Mouse (Mus musculus): ENCODE data around the gene Plk5.
A peak's percentile ranks its signal among the peaks of the same experiment; 100 is the strongest.

Plk5 gene

GRCm38 (mm10) chr10:80388731-80389130, 32.5 kb downstream of the Plk5 start:
- DNase-seq (ENCODE audit: low spot score): no peak

GRCm38 (mm10) chr10:80389185-80389708, 33.0 kb downstream of the Plk5 start:
- DNase-seq (ENCODE audit: low spot score): no peak

DNA sequence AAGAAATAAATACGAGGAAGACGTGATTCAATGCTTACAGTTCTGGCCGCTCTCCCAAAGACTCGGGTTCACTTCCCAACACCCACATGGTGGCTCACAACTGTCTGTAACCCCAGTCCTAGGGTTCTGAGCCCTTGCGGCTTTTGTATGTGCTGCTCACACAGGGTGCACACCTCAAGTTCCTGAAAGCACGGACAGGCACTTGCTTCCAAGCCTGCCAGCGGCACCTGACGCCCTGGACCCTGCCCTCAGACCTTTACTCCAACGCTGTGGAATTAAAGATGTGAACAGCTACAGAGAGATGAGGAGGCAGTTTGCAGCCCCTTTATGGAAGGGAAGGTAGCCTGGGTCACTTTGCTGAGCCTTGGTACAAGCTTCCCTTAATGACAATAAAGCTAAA, 34.4 kb downstream of the Plk5 start:
- DNase-seq (ENCODE audit: low spot score): no peak

DNA sequence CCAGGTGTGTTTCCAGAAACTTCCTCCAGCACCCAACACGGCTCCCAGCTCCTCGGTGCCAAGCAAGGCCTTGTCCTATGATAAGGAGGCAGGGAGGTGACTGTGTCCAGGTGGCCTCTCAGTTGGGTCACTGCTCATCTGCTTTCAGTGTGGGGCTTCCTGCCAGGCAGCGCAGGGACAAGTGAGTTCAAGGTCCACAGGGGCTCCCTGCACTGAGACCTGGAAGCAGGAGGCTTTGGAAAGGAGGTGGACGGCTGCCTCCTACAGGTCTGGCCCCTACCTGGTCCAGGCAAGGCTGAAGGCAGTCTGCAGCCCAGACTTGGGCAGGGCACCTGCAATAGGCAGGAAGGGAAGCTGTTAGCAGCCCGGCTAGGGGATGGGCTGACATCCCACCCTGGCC, 36.4 kb downstream of the Plk5 start:
- no peak for DNase-seq (ENCODE audit: low spot score)

GRCm38 (mm10) chr10:80395025-80395627, 38.9 kb downstream of the Plk5 start:
- no peak for DNase-seq (ENCODE audit: low spot score)

- no peak for DNase-seq (ENCODE audit: low spot score)
These were observed 40.7 kb downstream of the Plk5 start for GRCm38 (mm10) chr10:80396822-80397523.

GRCm38 (mm10) chr10:80397524-80398173, 41.4 kb downstream of the Plk5 start:
- DNase-seq (ENCODE audit: low spot score): no peak

DNA sequence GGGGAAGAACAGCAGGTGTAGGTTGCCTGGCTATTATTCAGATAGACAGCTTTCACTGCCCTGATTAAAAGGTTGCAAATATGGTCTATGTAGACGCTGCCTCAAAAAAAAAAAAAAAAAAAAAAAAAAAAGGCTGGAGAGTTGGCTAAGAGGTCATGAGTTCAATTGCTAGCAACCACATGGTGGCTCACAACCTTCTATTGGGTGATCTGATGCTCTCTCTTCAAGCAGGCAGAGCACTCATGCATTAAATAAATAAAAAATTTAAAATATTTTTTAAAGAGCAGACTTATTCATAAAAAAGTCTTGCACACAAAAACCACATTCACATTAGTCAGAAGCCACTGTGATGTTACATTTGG, 41.9 kb downstream of the Plk5 start:
- DNase-seq (ENCODE audit: low spot score): no peak

- DNase-seq (ENCODE audit: low spot score): peak; percentile 98
These were observed 42.5 kb downstream of the Plk5 start for GRCm38 (mm10) chr10:80398719-80399190.

GRCm38 (mm10) chr10:80399191-80399972, 43.1 kb downstream of the Plk5 start, which contains the start of gene Mbd3:
TSS of gene Mbd3 (minus strand) at chr10:80399550.
- peak; percentile 100 for DNase-seq (ENCODE audit: low spot score)

- DNase-seq (ENCODE audit: low spot score): no peak
These were observed 43.9 kb downstream of the Plk5 start for GRCm38 (mm10) chr10:80399973-80400703.

DNA sequence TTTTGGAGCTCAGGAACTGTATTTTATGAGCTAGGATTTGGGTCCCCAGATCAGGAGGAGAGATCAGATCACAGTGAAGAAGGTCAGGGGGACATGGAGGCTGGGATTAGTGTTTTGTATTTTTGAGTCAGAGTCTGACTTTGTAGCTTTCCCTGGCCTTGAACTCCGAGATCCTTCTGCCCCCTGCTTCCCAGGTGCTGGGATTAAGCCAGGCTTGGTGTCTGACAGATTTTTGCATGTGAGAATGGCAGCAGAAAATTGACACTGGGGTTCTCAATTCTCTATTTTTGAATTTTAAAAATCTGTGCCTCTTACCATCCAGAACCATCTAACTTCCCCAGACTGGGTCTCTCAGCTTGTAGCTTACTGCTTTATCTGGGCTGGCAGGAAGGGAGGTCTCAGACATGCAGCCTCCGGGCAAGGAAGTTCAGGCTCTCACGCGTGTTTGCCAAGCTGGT, 44.5 kb downstream of the Plk5 start:
- DNase-seq (ENCODE audit: low spot score): no peak

- peak; percentile 54 for DNase-seq (ENCODE audit: low spot score)
These were observed 46.9 kb downstream of the Plk5 start for GRCm38 (mm10) chr10:80403044-80403692.

DNA sequence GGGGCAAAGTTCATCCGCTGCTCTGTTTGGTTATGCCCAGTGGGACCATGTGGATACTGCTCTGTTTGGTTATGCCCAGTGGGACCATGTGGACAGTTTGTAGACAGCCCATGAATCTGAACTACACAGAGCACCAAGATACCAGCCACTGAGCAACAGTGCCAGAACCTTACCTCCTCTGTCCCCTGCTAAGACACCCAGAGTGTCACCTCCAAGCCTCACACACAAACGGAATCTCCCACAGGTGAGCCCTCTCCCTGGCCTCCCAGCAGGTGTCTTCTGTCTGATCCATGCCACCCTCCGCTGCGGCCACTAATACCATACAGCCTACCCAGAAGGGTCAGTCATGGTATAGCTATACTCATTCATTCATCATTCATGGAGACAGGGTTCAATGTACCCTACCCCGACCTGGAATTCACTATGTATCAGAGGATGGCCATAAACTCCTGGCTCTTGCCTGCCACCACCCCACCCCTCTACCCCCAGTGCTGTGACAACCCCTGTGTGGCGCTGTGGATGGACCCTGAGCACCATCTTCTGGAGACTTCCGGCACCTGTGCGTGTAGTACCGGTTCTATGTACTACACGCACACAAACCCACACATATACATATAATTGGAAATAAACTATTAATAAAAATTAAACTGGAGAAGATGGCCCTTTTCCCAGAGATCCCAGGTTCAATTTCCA, 49.4 kb downstream of the Plk5 start:
- DNase-seq (ENCODE audit: low spot score): no peak

DNA sequence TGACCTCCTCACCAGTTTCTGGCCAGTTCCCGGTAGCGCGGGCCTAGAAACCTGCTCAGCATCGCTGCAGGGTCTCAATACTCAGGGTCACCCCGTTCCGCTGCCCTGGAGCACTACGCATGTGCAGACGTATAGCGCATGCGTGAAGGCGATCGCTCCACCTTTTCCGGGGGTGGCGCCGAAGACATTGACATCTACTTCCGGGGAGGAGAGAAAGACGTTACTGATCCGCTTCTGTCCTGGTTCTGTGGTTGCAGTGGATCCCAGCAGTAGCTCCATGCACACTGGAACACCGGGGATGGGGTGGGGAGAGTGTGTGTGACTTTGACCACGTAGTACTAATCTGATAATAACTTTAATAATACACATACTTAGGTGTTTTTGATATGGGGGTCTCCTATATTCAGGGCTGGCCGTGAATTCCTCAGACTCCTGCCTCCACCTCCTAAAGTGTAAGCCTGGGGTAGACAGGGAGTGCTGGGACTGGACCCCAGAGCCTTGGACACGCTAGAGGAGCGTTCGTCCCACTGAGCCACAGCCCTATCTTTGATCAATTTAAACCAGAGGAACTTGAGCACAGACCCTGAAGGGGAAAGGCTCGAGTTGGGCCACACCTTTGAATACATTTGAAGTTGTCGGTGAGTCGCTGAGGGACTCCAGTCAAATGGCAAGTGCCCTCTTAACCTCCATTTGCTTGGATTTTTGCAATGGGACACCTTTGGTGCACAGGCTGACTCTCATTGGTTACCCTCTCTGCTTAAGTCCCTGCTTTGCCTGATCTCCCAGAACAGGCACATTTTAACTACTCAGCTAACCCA, 50.6 kb downstream of the Plk5 start, which contains the start of gene Uqcr11:
Gene Uqcr11, minus strand, starts transcription at position 147 of the 818 bp plus-strand sequence.
- DNase-seq (ENCODE audit: low spot score): peak; percentile 94

DNA sequence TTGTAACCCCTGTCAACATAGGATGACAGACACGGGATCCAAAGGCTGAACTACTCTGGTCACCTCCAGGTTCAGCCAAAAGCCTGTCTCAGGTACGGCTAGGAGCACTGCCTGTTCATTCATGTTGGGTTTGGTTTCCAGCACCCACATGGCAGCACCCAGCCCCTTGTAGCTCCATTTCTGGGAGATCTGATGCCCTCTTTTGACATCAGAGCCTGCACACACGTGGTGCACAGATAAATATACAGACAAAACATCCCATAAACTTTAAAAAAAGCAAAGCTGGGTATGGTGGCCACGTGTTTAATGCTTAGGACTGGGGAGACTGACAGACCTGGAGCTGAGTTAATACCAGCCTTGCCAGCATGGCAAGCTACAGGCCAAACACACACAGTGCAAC, 51.7 kb downstream of the Plk5 start:
- DNase-seq (ENCODE audit: low spot score): no peak

- DNase-seq (ENCODE audit: low spot score): peak; percentile 62
These were observed 56.6 kb downstream of the Plk5 start for GRCm38 (mm10) chr10:80412656-80413541.
